Mouse (Mus musculus) small intestine, adult 2 months (tissue): ENCODE results near the gene Srrm3.

Source experiments
- CTCF ChIP-seq: fragments of 200-500 bp; IDR thresholded peaks from 2 replicates; pipeline ENCODE4 v1.5.1; 2012; ENCODE audit warnings: low read depth, mild to moderate bottlenecking, control low read depth, inconsistent platforms, low read length, moderate library complexity, mixed read lengths; ENCODE audit not compliant: insufficient replicate concordance, insufficient read length; ENCODE audit errors: extremely low read depth
- POLR2A ChIP-seq: fragments of 200-500 bp; IDR thresholded peaks from 2 replicates; pipeline ENCODE4 v1.6.1; 2012; ENCODE audit warnings: low read depth, mild to moderate bottlenecking, control low read depth, inconsistent platforms, low read length, moderate library complexity

- TF ChIP-seq CTCF = no peak
- no peak for TF ChIP-seq POLR2A
Measured at GRCm38 (mm10) chr5:135918593-135918992, 111.9 kb downstream of the Srrm3 start.
